18 mouse cellular contexts compared by ENCODE assay signal in genomic region chr19:59684292-59684691, GRCm38 (mm10).
"Had no signal": no experiment of that assay in that cellular context is flagged by ENCODE, and none has a peak within 500 bp of the region (broad histone marks: within the 10 kb centered on the region; RNA-seq: fewer than 3 reads in every experiment).

No protein-coding gene starts in this region.

- H3K36me3 ChIP-seq: intestine, embryonic 15.5 days; midbrain, embryonic 10.5 days; neural tube, embryonic 12.5 days; neural tube, embryonic 15.5 days; stomach, embryonic 15.5 days had no signal

- ATAC-seq: intestine, embryonic 15.5 days; liver, postnatal 0 days; lung, postnatal 0 days had no signal

- H3K27ac ChIP-seq: intestine, embryonic 15.5 days; left cerebral cortex, adult 2 months; liver, embryonic 14.5 days; macrophage; midbrain, embryonic 10.5 days; neural tube, embryonic 12.5 days; neural tube, embryonic 15.5 days; stomach, embryonic 15.5 days had no signal

- H3K4me1 ChIP-seq: intestine, embryonic 15.5 days; megakaryocyte, embryonic 14.5 days; neural tube, embryonic 12.5 days; neural tube, embryonic 15.5 days; stomach, embryonic 15.5 days had no signal

- H3K27me3 ChIP-seq: intestine, embryonic 15.5 days; megakaryocyte, embryonic 14.5 days; neural tube, embryonic 12.5 days; neural tube, embryonic 15.5 days; stomach, embryonic 15.5 days had no signal

- DNase-seq: layer of hippocampus, postnatal 36 days; liver, postnatal 0 days; lung, embryonic 14.5 days; midbrain, embryonic 14.5 days; retina, postnatal 1 day; right cerebral cortex, postnatal 25 days; spleen, adult 18-20 months; thymus, postnatal 25 days had no signal

- H3K4me3 ChIP-seq: intestine, embryonic 15.5 days; left cerebral cortex, adult 2 months; megakaryocyte, embryonic 14.5 days; midbrain, embryonic 10.5 days; neural tube, embryonic 12.5 days; neural tube, embryonic 15.5 days; stomach, embryonic 15.5 days had no signal

- H3K9ac ChIP-seq: intestine, embryonic 15.5 days; liver, embryonic 14.5 days; liver, postnatal 0 days; lung, embryonic 14.5 days; neural tube, embryonic 12.5 days; neural tube, embryonic 15.5 days; stomach, embryonic 15.5 days had no signal

- H3K4me2 ChIP-seq: intestine, embryonic 15.5 days; lung, embryonic 14.5 days; neural tube, embryonic 12.5 days; neural tube, embryonic 15.5 days; stomach, embryonic 15.5 days had no signal

- H3K9me3 ChIP-seq: intestine, embryonic 15.5 days; megakaryocyte, embryonic 14.5 days; midbrain, embryonic 10.5 days; neural tube, embryonic 12.5 days; neural tube, embryonic 15.5 days; stomach, embryonic 15.5 days had no signal
